Mouse (Mus musculus) heart, postnatal 0 days (tissue): Measurements from ENCODE around the gene Dus3l.

Experiments
- CTCF ChIP-seq: IDR thresholded peaks from 2 replicates; pipeline ENCODE4 v1.5.1; 2016; ENCODE audit warnings: antibody characterized with exemption, control low read depth, low read depth
- EP300 ChIP-seq: IDR thresholded peaks from 2 replicates; pipeline ENCODE4 v1.6.1; 2016; ENCODE audit warnings: antibody characterized with exemption, low read depth

- TF ChIP-seq CTCF = no peak
- TF ChIP-seq EP300 = no peak
Observed at GRCm38 (mm10) chr17:56815057-56815345, 50.4 kb downstream of the Dus3l start.
